Mouse (Mus musculus): ENCODE results near the gene Pde6b. TPM values are rescaled to one million over a fixed set of nuclear protein-coding genes. Genes with fewer than 3 reads are reported as not detected.

The Pde6b gene
- total RNA-seq, 2 experiments from 2014 or later = not detected

- no peak for DNase-seq
Measured at GRCm38 (mm10) chr5:108465131-108465891, 77.1 kb downstream of the Pde6b start.

GRCm38 (mm10) chr5:108466647-108467046 lies 78.5 kb downstream of the Pde6b start:
- no peak for DNase-seq

- DNase-seq = no peak
Measured at GRCm38 (mm10) chr5:108469617-108470016, 81.4 kb downstream of the Pde6b start.

GRCm38 (mm10) chr5:108473737-108474136 lies 85.5 kb downstream of the Pde6b start:
- DNase-seq = no peak

DNA sequence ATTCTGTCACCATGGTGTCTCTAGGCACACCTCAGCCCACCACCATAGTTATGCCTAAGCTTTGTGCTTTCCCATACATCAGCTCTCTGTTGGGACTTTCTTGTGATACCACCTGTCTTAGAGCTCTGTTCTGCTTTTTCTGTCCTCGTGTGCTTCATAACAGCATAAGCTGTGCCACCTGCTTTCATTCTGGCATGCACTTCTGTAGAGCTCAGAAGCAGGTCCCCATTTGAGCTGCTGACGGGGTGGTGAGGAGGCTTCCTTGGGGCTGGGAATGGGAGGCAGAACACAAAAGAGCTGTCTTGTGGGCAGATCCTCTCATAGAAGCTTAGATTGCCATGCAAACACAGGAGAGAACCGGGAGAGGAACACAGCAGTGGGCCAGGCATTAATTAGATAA lies 87.8 kb downstream of the Pde6b start:
- DNase-seq = no peak

Other genes with a start within 250 kb of the Pde6b start
- 10 to 100 TPM; 25.4 to 26.5 TPM for gene Dr1, start 119.5 kb upstream of the Pde6b start, total RNA-seq (2021)
- gene Pigg, start 75.8 kb upstream of the Pde6b start, total RNA-seq (2021) = 1 to 10 TPM; 4.6 to 4.8 TPM
- under 1 TPM in 1 of 2 experiments, not detected in 1; 0.32 TPM for gene Gm42517, start 20.5 kb upstream of the Pde6b start, total RNA-seq (2021)
- gene Atp5k, start 46.1 kb downstream of the Pde6b start, total RNA-seq (2021) = 100 to 1,000 TPM; 674 to 726 TPM
- gene Mfsd7a, start 60.5 kb downstream of the Pde6b start, total RNA-seq (2021) = under 1 TPM; 0.64 to 0.70 TPM
- 10 to 100 TPM; 61.1 to 64.9 TPM for gene Pcgf3, start 72.8 kb downstream of the Pde6b start, total RNA-seq (2021)
- gene Cplx1, start 161.6 kb downstream of the Pde6b start, total RNA-seq (2021) = under 1 TPM; 0.59 to 0.60 TPM
- 10 to 100 TPM; 36.7 to 36.9 TPM for gene Gak, start 241.4 kb downstream of the Pde6b start, total RNA-seq (2021)
- 1 to 10 TPM; 8.3 to 9.4 TPM for gene Tmem175, start 241.4 kb downstream of the Pde6b start, total RNA-seq (2021)

Measured in heart, postnatal 4 days (tissue).